In the genomic region with DNA sequence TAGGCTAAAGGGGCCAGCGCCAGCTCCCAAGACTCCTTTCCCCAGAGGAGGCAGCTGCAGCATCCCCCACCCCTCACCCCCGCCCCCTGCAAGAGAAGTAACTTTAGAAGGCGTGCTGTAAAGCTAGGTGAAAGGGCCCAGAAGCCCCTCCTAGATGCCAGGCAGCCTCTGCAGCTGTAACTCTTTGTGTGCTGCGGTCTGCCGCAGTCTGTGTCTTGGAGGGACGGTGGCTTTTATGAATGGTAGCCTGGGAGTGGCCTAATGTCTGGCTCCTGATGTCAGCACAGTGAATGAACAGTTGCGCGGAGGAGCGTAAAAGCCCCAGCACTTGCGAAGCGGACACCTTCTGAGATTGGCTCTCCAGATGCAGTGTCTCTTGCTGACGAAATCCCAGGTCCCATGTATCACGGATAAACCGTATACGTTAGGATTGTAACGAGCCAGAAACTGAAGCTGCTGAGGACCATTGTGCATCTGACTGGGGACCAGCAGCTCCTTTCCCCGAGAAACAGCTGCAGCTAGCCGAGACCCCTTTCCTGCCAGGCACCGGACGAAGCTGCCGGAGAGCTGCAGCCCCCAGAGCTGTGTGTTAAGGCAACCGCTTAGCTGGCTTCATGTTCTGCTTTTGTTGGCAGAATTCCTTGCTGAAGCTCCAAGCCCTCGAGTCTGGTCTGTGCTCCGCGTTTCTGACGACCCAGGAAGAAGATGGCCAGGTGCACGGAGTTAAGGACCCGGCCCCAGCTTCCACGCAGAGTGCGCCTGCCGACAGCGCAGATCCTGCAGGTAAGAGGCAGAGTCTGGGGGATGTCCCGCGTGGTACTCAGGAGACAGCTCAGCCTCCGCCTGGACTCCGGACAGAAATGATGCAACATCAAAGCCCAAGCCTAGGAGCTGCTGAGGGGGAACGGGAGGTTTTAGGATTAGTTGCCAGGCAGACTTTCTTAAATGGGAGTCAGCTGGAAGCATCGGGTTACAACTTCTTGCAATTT, we compare ENCODE assay signal across 7 mouse cellular contexts.
DNase-seq lines count a peak whose midpoint lies in the region; ATAC-seq and TF ChIP-seq lines count a peak whose summit lies in the region.

No protein-coding gene starts in this region.

- peak overlapping the region; percentile 63 for H3K4me3 ChIP-seq in forebrain, embryonic 10.5 days
- H3K4me3 ChIP-seq in heart, postnatal 0 days (ENCODE audit: low read depth, low read length) = peak overlapping the region; percentile 34
- H3K4me3 ChIP-seq in limb, embryonic 11.5 days (ENCODE audit: low read depth, low read length) = peak overlapping the region; percentile 32

- no peak for TF ChIP-seq CTCF in heart, postnatal 0 days (IDR thresholded peaks at IDR 0.05; ENCODE audit: low read depth)

- H3K4me2 ChIP-seq in heart, postnatal 0 days (ENCODE audit: low read depth, low read length) = peak overlapping the region; percentile 71
- H3K4me2 ChIP-seq in limb, embryonic 11.5 days (ENCODE audit: low read depth, severe bottlenecking) = peak overlapping the region; percentile 57

- H3K36me3 ChIP-seq in forebrain, embryonic 10.5 days (replicated peaks) = no peaks in the 10 kb centered on the region
- no peaks in the 10 kb centered on the region for H3K36me3 ChIP-seq in heart, postnatal 0 days (replicated peaks; ENCODE audit: control insufficient read depth, insufficient read depth, low read length)
- no peaks in the 10 kb centered on the region for H3K36me3 ChIP-seq in limb, embryonic 11.5 days (ENCODE audit: control insufficient read depth, insufficient read depth, low read length)

- ATAC-seq in heart, postnatal 0 days (ENCODE audit: insufficient read depth, low read depth) = no peak
- peak; percentile 76 for ATAC-seq in limb, embryonic 11.5 days (ENCODE audit: insufficient number of reproducible peaks, low FRiP score, low TSS enrichment, low read depth)

- peak overlapping the region; percentile 76 for H3K27ac ChIP-seq in forebrain, embryonic 10.5 days
- H3K27ac ChIP-seq in heart, postnatal 0 days (ENCODE audit: low read depth) = no peak overlapping the region
- peak overlapping the region; percentile 23 for H3K27ac ChIP-seq in limb, embryonic 11.5 days (replicated peaks; ENCODE audit: low read depth, low read length)

- DNase-seq in ES-CJ7 (ENCODE audit: low read depth, low spot score) = peak; percentile 51
- DNase-seq in R1 (ENCODE audit: low read depth, low spot score) = peak; percentile 69
- DNase-seq in forebrain, embryonic 10.5 days (ENCODE audit: extremely low spot score, low spot score) = peak; percentile 69
- DNase-seq in heart, postnatal 0 days (ENCODE audit: low spot score) = no peak
- peak; percentile 72 for DNase-seq in limb, embryonic 11.5 days (ENCODE audit: low spot score)
- peak; percentile 70 for DNase-seq in neural tube, embryonic 10.5 days (ENCODE audit: extremely low spot score, low spot score)
- no peak for DNase-seq in B cell, adult 2 months

- no peak for TF ChIP-seq EP300 in heart, postnatal 0 days (IDR thresholded peaks at IDR 0.05; ENCODE audit: low read depth)

- WGBS in forebrain, embryonic 10.5 days = under 1% methylated on average over 38 of the region's 38 CpGs
- WGBS in heart, postnatal 0 days = 4% methylated on average over 38 of the region's 38 CpGs
- under 1% methylated on average over 38 of the region's 38 CpGs for WGBS in limb, embryonic 11.5 days

- H3K9me3 ChIP-seq in forebrain, embryonic 10.5 days = no peaks in the 10 kb centered on the region
- H3K9me3 ChIP-seq in heart, postnatal 0 days (replicated peaks; ENCODE audit: control insufficient read depth, low read length) = no peaks in the 10 kb centered on the region
- no peaks in the 10 kb centered on the region for H3K9me3 ChIP-seq in limb, embryonic 11.5 days (ENCODE audit: control insufficient read depth, low read length)

- peaks cover 18% of the 10 kb centered on the region for H3K27me3 ChIP-seq in forebrain, embryonic 10.5 days (ENCODE audit: poor library complexity, severe bottlenecking)
- H3K27me3 ChIP-seq in heart, postnatal 0 days (ENCODE audit: control insufficient read depth, insufficient read depth, low read length) = 0 out of 2 replicates have a peak, but pooled peaks cover 6% of the 10 kb centered on the region
- H3K27me3 ChIP-seq in limb, embryonic 11.5 days (ENCODE audit: control insufficient read depth, insufficient read depth, low read length) = no peaks in the 10 kb centered on the region

- H3K4me1 ChIP-seq in forebrain, embryonic 10.5 days = peaks cover 30% of the 10 kb centered on the region
- H3K4me1 ChIP-seq in heart, postnatal 0 days (ENCODE audit: control insufficient read depth, insufficient read depth) = no peaks in the 10 kb centered on the region
- peaks cover 4% of the 10 kb centered on the region; the same call in 1 of the 2 replicates for H3K4me1 ChIP-seq in limb, embryonic 11.5 days (ENCODE audit: control insufficient read depth, insufficient read depth, low read length)

- H3K9ac ChIP-seq in heart, postnatal 0 days (replicated peaks; ENCODE audit: low read depth, low read length) = no peak overlapping the region; the same call in 1 of the 2 replicates
- H3K9ac ChIP-seq in limb, embryonic 11.5 days (ENCODE audit: low read length) = peak overlapping the region; percentile 58

Comparison
In these comparisons a context has a peak if more than half of its experiments do, and no peak if none do; other contexts are left out.
1. DNase-seq: peak in ES-CJ7 (single experiment), R1 (single experiment), forebrain, embryonic 10.5 days (single experiment), limb, embryonic 11.5 days (single experiment) and neural tube, embryonic 10.5 days (single experiment); none in heart, postnatal 0 days (single experiment) and B cell, adult 2 months (0 of 2).
2. Peak in every context shown above with its lines, with median percentiles within 50 percentile points of each other: H3K4me3 ChIP-seq.